Mouse (Mus musculus): Measurements from ENCODE around the gene Panx2. TPM values are rescaled to one million over a fixed set of nuclear protein-coding genes. Genes with fewer than 3 reads are reported as not detected.

Gene Panx2
- polyA plus RNA-seq, 1 experiment: not detected

- Histone ChIP-seq H3K27me3 (ENCODE audit: control insufficient read depth, insufficient read depth, insufficient read length) (peaks cover 68% of the 10 kb centered on the region), H3K4me3 (ENCODE audit: insufficient read depth, poor library complexity, severe bottlenecking) (no peak overlapping the region), H3K79me3 (ENCODE audit: low read depth) (no peaks in the 10 kb centered on the region), H3K36me3 (ENCODE audit: control insufficient read depth, insufficient read depth) (no peaks in the 10 kb centered on the region), H3K79me2 (ENCODE audit: control insufficient read depth, insufficient read depth) (no peaks in the 10 kb centered on the region), H3ac (ENCODE audit: control insufficient read depth, insufficient read length, low read depth) (no peak overlapping the region)
- TF ChIP-seq FOSL1 (IDR thresholded peaks at IDR 0.05; ENCODE audit: insufficient read depth, low read length, poor library complexity, severe bottlenecking): no peak
- no peak for TF ChIP-seq CEBPB (IDR thresholded peaks at IDR 0.05; ENCODE audit: low read depth)
- TF ChIP-seq USF1 (IDR thresholded peaks at IDR 0.05; ENCODE audit: low read depth): no peak
- no peak for TF ChIP-seq MYOD1 (IDR thresholded peaks at IDR 0.05; ENCODE audit: control insufficient read depth, insufficient read length, low read depth)
- TF ChIP-seq MYOG (IDR thresholded peaks at IDR 0.05; ENCODE audit: control insufficient read depth, extremely low read depth, insufficient read length): no peak
- no peak for TF ChIP-seq MAX (IDR thresholded peaks at IDR 0.05)
- TF ChIP-seq CTCF (IDR thresholded peaks at IDR 0.05; ENCODE audit: control insufficient read depth, insufficient read depth, insufficient read length): no peak
These were observed 8.1 kb downstream of the Panx2 start for GRCm38 (mm10) chr15:89067609-89068008.

- Histone ChIP-seq H3K79me2 (ENCODE audit: control insufficient read depth, insufficient read depth) (no peaks in the 10 kb centered on the region), H3ac (ENCODE audit: control insufficient read depth, insufficient read length, low read depth) (no peak overlapping the region), H3K79me3 (ENCODE audit: low read depth) (no peaks in the 10 kb centered on the region), H3K36me3 (ENCODE audit: control insufficient read depth, insufficient read depth) (no peaks in the 10 kb centered on the region), H3K4me3 (ENCODE audit: insufficient read depth, poor library complexity, severe bottlenecking) (no peak overlapping the region), H3K27me3 (ENCODE audit: control insufficient read depth, insufficient read depth, insufficient read length) (peaks cover 62% of the 10 kb centered on the region)
- TF ChIP-seq CEBPB (IDR thresholded peaks at IDR 0.05; ENCODE audit: low read depth): no peak
- TF ChIP-seq MYOG (IDR thresholded peaks at IDR 0.05; ENCODE audit: control insufficient read depth, extremely low read depth, insufficient read length): no peak
- TF ChIP-seq MAX (IDR thresholded peaks at IDR 0.05): no peak
- TF ChIP-seq USF1 (IDR thresholded peaks at IDR 0.05; ENCODE audit: low read depth): no peak
- TF ChIP-seq CTCF (IDR thresholded peaks at IDR 0.05; ENCODE audit: control insufficient read depth, insufficient read depth, insufficient read length): no peak
- no peak for TF ChIP-seq MYOD1 (IDR thresholded peaks at IDR 0.05; ENCODE audit: control insufficient read depth, insufficient read length, low read depth)
- no peak for TF ChIP-seq FOSL1 (IDR thresholded peaks at IDR 0.05; ENCODE audit: insufficient read depth, low read length, poor library complexity, severe bottlenecking)
These were observed 8.7 kb downstream of the Panx2 start for GRCm38 (mm10) chr15:89068226-89068625.

DNA sequence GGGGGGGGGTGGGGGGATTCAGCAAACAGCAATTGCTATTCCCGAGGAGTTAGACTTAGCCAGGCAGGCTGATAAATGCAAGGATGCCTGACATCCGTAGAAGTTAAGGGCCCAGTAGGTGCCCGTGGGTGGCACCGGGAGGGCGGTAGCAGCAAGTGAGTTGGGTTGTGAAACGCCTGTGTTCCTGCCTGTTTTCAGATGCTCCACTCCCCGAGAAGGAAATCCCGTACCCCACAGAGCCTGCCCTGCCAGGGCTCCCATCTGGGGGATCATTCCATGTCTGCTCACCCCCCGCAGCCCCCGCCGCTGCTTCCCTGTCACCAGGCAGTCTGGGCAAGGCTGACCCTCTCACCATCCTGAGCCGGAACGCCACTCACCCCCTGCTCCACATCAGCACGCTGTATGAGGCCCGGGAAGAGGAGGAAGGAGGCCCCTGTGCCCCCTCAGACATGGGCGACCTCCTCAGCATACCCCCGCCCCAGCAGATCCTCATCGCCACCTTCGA is 9.9 kb downstream of the Panx2 start:
- Histone ChIP-seq H3K79me3 (ENCODE audit: low read depth) (no peaks in the 10 kb centered on the region), H3K27me3 (ENCODE audit: control insufficient read depth, insufficient read depth, insufficient read length) (peaks cover 50% of the 10 kb centered on the region), H3K36me3 (ENCODE audit: control insufficient read depth, insufficient read depth) (no peaks in the 10 kb centered on the region), H3ac (ENCODE audit: control insufficient read depth, insufficient read length, low read depth) (no peak overlapping the region), H3K79me2 (ENCODE audit: control insufficient read depth, insufficient read depth) (no peaks in the 10 kb centered on the region), H3K4me3 (ENCODE audit: insufficient read depth, poor library complexity, severe bottlenecking) (no peak overlapping the region)
- TF ChIP-seq USF1 (IDR thresholded peaks at IDR 0.05; ENCODE audit: low read depth): no peak
- no peak for TF ChIP-seq MYOG (IDR thresholded peaks at IDR 0.05; ENCODE audit: control insufficient read depth, extremely low read depth, insufficient read length)
- TF ChIP-seq CEBPB (IDR thresholded peaks at IDR 0.05; ENCODE audit: low read depth): no peak
- no peak for TF ChIP-seq MAX (IDR thresholded peaks at IDR 0.05)
- TF ChIP-seq FOSL1 (IDR thresholded peaks at IDR 0.05; ENCODE audit: insufficient read depth, low read length, poor library complexity, severe bottlenecking): no peak
- TF ChIP-seq CTCF (IDR thresholded peaks at IDR 0.05; ENCODE audit: control insufficient read depth, insufficient read depth, insufficient read length): no peak
- no peak for TF ChIP-seq MYOD1 (IDR thresholded peaks at IDR 0.05; ENCODE audit: control insufficient read depth, insufficient read length, low read depth)

DNA sequence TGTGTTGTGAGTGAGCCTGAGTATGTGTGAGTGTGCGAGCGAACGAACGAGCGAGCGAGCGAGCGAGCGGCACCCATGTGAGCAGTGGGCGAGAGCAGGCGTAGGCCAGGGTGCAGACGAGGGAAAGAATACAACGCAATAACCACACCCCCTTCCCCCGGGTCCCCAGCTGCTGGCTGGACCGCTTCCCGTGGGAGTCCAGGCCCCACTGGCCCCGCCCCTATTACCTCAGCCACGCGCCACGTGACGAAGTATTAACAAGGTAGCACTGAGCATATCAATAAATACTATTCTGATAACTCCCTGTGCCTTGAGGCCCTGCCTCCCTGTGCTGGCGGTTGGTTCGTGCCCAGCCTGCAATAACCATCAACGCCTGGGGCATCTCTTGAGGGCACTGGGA is 11.1 kb downstream of the Panx2 start:
- TF ChIP-seq CEBPB (IDR thresholded peaks at IDR 0.05; ENCODE audit: low read depth) (no peak), MAX (IDR thresholded peaks at IDR 0.05) (no peak), MYOG (IDR thresholded peaks at IDR 0.05; ENCODE audit: control insufficient read depth, extremely low read depth, insufficient read length) (no peak), MYOD1 (IDR thresholded peaks at IDR 0.05; ENCODE audit: control insufficient read depth, insufficient read length, low read depth) (no peak), USF1 (IDR thresholded peaks at IDR 0.05; ENCODE audit: low read depth) (no peak), FOSL1 (IDR thresholded peaks at IDR 0.05; ENCODE audit: insufficient read depth, low read length, poor library complexity, severe bottlenecking) (no peak)
- H3K4me3 ChIP-seq (ENCODE audit: insufficient read depth, poor library complexity, severe bottlenecking): no peak overlapping the region
- no peaks in the 10 kb centered on the region for H3K36me3 ChIP-seq (ENCODE audit: control insufficient read depth, insufficient read depth)
- H3K79me3 ChIP-seq (ENCODE audit: low read depth): no peaks in the 10 kb centered on the region
- H3ac ChIP-seq (ENCODE audit: control insufficient read depth, insufficient read length, low read depth): no peak overlapping the region
- peaks cover 44% of the 10 kb centered on the region for H3K27me3 ChIP-seq (ENCODE audit: control insufficient read depth, insufficient read depth, insufficient read length)
- no peaks in the 10 kb centered on the region for H3K79me2 ChIP-seq (ENCODE audit: control insufficient read depth, insufficient read depth)

DNA sequence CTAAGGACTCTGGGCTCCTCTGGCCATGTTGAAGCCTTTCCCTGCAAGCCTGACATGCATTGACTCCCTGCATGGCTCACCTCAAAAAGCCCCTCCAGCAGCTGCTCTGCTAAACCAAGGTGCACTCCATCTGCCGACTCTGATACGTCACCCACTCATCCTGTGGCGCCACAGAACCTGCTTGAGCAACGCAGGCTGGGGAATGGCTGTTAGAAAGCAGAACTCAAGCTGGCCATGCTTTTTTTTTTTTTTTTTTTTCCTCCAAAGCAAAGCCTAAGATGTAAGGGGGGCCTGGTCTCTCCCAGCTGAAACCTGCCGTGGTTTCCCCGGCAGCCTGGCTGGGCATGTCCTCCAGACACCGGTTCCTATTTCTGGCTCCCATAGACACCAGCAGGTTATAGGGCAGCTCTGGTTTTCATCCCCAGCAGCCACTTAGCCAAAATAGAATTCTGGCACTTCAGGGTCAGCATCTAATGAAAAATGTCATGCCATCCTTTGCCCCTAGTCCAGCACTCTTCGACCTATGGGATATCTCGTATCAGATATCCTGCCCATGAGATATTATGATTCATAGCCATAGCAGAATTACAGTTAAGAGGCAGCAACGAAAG is 14.6 kb downstream of the Panx2 start:
- H3ac ChIP-seq (ENCODE audit: control insufficient read depth, insufficient read length, low read depth): no peak overlapping the region
- no peak overlapping the region for H3K4me3 ChIP-seq (ENCODE audit: insufficient read depth, poor library complexity, severe bottlenecking)
- H3K79me3 ChIP-seq (ENCODE audit: low read depth): peaks cover 30% of the 10 kb centered on the region
- H3K27me3 ChIP-seq (ENCODE audit: control insufficient read depth, insufficient read depth, insufficient read length): peaks cover 18% of the 10 kb centered on the region
- H3K36me3 ChIP-seq (ENCODE audit: control insufficient read depth, insufficient read depth): no peaks in the 10 kb centered on the region
- H3K79me2 ChIP-seq (ENCODE audit: control insufficient read depth, insufficient read depth): peaks cover 32% of the 10 kb centered on the region
- TF ChIP-seq MAX (IDR thresholded peaks at IDR 0.05): no peak
- no peak for TF ChIP-seq FOSL1 (IDR thresholded peaks at IDR 0.05; ENCODE audit: insufficient read depth, low read length, poor library complexity, severe bottlenecking)
